Mouse (Mus musculus): Measurements from ENCODE around the gene Pafah1b3. TPM values are rescaled to one million over a fixed set of nuclear protein-coding genes. Genes with fewer than 3 reads are reported as not detected.

The Pafah1b3 gene
- total RNA-seq, 2 experiments from 2014 or later, result 26.7 to 28.0 TPM

GRCm38 (mm10) chr7:25248018-25248647 lies 49.7 kb downstream of the Pafah1b3 start:
- peak; percentile 78 to 93 for DNase-seq (ENCODE audit: low spot score in 2 of 2)
- intact Hi-C loops (cut with DNase I), result loop anchor here (1.0 kb wide), 1 partner anchor 9 kb away; no protein-coding TSS in a partner anchor

DNA sequence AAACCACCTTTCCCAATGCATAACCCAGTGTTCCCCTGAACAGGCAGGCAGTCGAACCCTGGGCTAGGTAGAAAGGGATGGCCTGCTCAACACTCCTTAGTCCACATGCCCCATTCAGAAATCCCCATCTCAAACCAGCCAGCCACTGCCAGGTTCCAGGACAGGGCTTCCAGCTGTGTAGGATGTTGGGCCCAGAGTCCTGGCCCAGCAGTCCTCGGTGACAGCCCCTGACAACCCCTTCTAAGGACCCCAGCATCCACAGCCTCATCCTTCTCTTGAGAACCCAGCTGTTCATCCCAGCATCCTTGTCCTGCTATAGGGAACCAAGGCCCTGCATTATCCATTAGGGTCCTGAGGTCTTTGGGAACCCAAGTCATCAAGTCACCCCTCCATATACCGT lies 50.3 kb downstream of the Pafah1b3 start:
- DNase-seq (ENCODE audit: low spot score in 2 of 2), result peak in 1 of 2 experiments; percentile 28
- intact Hi-C loops (cut with DNase I), result no loop called here

DNA sequence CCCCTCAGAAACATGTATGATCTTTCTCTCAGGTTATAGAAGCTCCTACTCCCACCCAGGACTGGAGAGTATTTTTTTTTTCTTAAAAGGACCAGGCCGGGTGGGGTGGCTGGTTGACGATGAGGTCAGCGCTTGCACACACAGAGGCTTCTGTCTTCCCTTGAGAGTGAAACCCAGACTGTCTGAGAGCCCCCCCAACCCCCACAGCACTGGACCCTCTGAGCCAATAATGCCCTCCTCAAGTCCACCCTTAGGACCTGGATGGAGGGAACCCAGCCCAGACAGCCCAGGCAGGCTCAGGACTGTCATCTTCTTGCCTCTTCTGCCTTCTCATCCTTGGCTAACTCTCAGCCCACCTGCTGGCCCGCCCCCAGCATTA lies 51.0 kb downstream of the Pafah1b3 start:
- intact Hi-C loops (cut with DNase I), result no loop called here
- DNase-seq (ENCODE audit: low spot score in 2 of 2), result peak in 1 of 2 experiments; percentile 57

GRCm38 (mm10) chr7:25246079-25246758 lies 51.6 kb downstream of the Pafah1b3 start:
- intact Hi-C loops (cut with DNase I), result no loop called here
- DNase-seq (ENCODE audit: low spot score in 2 of 2), result peak; percentile 68

Other genes starting within 250 kb of the Pafah1b3 start
- gene Grik5, start 225.6 kb downstream of the Pafah1b3 start, total RNA-seq (2021), result 100 to 1,000 TPM; 215 to 242 TPM
- 10 to 100 TPM; 31.4 to 37.0 TPM for gene Zfp574, start 225.4 kb downstream of the Pafah1b3 start, total RNA-seq (2021)
- 10 to 100 TPM; 11.8 to 13.7 TPM for gene Pou2f2, start 118.3 kb downstream of the Pafah1b3 start, total RNA-seq (2021)
- 10 to 100 TPM; 24.1 to 25.4 TPM for gene Dedd2, start 77.4 kb downstream of the Pafah1b3 start, total RNA-seq (2021)
- 10 to 100 TPM in 1 of 2 experiments, 1 to 10 TPM in 1; 10.0 to 11.1 TPM for gene Zfp526, start 76.6 kb downstream of the Pafah1b3 start, total RNA-seq (2021)
- 100 to 1,000 TPM; 213 to 224 TPM for gene Gsk3a, start 60.1 kb downstream of the Pafah1b3 start, total RNA-seq (2021)
- 10 to 100 TPM; 65.1 to 75.6 TPM for gene Erf, start 47.2 kb downstream of the Pafah1b3 start, total RNA-seq (2021)
- gene Cic, start 30.3 kb downstream of the Pafah1b3 start, total RNA-seq (2021), result 100 to 1,000 TPM; 211 to 223 TPM
- gene Prr19, start 3.4 kb upstream of the Pafah1b3 start, total RNA-seq (2021), result not detected
- gene Tmem145, start 8.1 kb upstream of the Pafah1b3 start, total RNA-seq (2021), result 10 to 100 TPM; 47.8 to 55.1 TPM
- gene Megf8, start 19.2 kb upstream of the Pafah1b3 start, total RNA-seq (2021), result 100 to 1,000 TPM in 1 of 2 experiments, 10 to 100 TPM in 1; 99.2 to 105 TPM
- gene Cnfn, start 71.7 kb upstream of the Pafah1b3 start, total RNA-seq (2021), result not detected
- gene Lipe, start 100.7 kb upstream of the Pafah1b3 start, total RNA-seq (2021), result 1 to 10 TPM; 5.4 to 6.4 TPM
- gene Cxcl17, start 114.9 kb upstream of the Pafah1b3 start, total RNA-seq (2021), result not detected
- 1 to 10 TPM; 2.2 to 2.7 TPM for gene Ceacam1, start 179.6 kb upstream of the Pafah1b3 start, total RNA-seq (2021)
- gene Ceacam2, start 241.9 kb upstream of the Pafah1b3 start, total RNA-seq (2021), result under 1 TPM; 0.30 TPM